Mouse (Mus musculus) hindbrain, embryonic 16.5 days (tissue): ENCODE data around the gene Adig. TPM values are rescaled to one million over a fixed set of nuclear protein-coding genes. Genes with fewer than 3 reads are reported as not detected.

Experiments used
- ATAC-seq: fragments of 200-750 bp; cut with Nextera tagmentation; 2 replicates; pipeline ENCODE4 v1.8.0; 2017; ENCODE audit warnings: moderate TSS enrichment, moderate library complexity
- H3K27ac ChIP-seq: fragments of 300-500 bp; sonication (generic); 2 replicates; pipeline ENCODE4 v1.5.1; 2014; ENCODE audit warnings: low read depth, mild to moderate bottlenecking, control low read depth, low read length, moderate library complexity
- H3K27me3 ChIP-seq: fragments of 300-500 bp; sonication (generic); replicated peaks from 2 replicates; pipeline ENCODE4 v1.6.1; 2014; ENCODE audit warnings: low read length; ENCODE audit not compliant: control insufficient read depth, insufficient read depth
- H3K36me3 ChIP-seq: fragments of 300-500 bp; sonication (generic); 2 replicates; pipeline ENCODE4 v1.6.1; 2014; ENCODE audit warnings: mild to moderate bottlenecking, low read length, moderate library complexity, mixed read lengths; ENCODE audit not compliant: control insufficient read depth, insufficient read depth
- H3K4me1 ChIP-seq: fragments of 300-500 bp; sonication (generic); 2 replicates; pipeline ENCODE4 v1.6.1; 2014; ENCODE audit warnings: low read depth, low read length; ENCODE audit not compliant: control insufficient read depth, insufficient read depth
- H3K4me2 ChIP-seq: fragments of 300-500 bp; sonication (generic); 2 replicates; pipeline ENCODE4 v1.6.1; 2014; ENCODE audit warnings: mild to moderate bottlenecking, low read length, control low read depth, moderate library complexity
- H3K4me3 ChIP-seq: fragments of 300-500 bp; sonication (generic); 2 replicates; pipeline ENCODE4 v1.5.1; 2014; ENCODE audit warnings: mild to moderate bottlenecking, low read length, control low read depth, moderate library complexity
- H3K9ac ChIP-seq: fragments of 300-500 bp; sonication (generic); 2 replicates; pipeline ENCODE4 v1.6.1; 2014; ENCODE audit warnings: low read depth, mild to moderate bottlenecking, control low read depth, low read length, moderate library complexity
- H3K9me3 ChIP-seq: fragments of 300-500 bp; sonication (generic); 2 replicates; pipeline ENCODE4 v1.6.1; 2014; ENCODE audit warnings: mild to moderate bottlenecking, low read length, moderate library complexity; ENCODE audit not compliant: control insufficient read depth
- WGBS: fragments of 180-500 bp; shearing (Covaris S2); extraction: QIAGEN DNeasy Blood & Tissue Kit; methylation state at CpG from one replicate; pipeline ENCODE4 v1.1.7; 2014; 5-methylcytosine and 5-hydroxymethylcytosine counted together
- polyA plus RNA-seq: library from polyadenylated mRNA; unstranded; fragments of >200 nt; fragmentation: Nextera tagmentation; extraction: Ambion mirVana; gene quantifications from 2 replicates; pipeline ENCODE4 v1.2.1, GENCODE M21; 2015

Gene Adig
- polyA plus RNA-seq, 1 experiment from 2014 or later, result not detected

GRCm38 (mm10) chr2:158555252-158555651 is 52.8 kb downstream of the Adig start:
- Histone ChIP-seq H3K4me2 (peak overlapping the region; percentile 61), H3K4me3 (no peak overlapping the region), H3K9ac (peak overlapping the region; percentile 17; the same call in 1 of the 2 replicates)

GRCm38 (mm10) chr2:158555812-158556211 is 53.4 kb downstream of the Adig start:
- WGBS, result 1% methylated on average over 8 of the region's 8 CpGs
- peak overlapping the region; percentile 61 for H3K4me2 ChIP-seq
- peaks cover 4% of the 10 kb centered on the region; the same call in 1 of the 2 replicates for H3K27me3 ChIP-seq
- no peaks in the 10 kb centered on the region for H3K36me3 ChIP-seq
- H3K4me3 ChIP-seq, result peak overlapping the region; percentile 35
- ATAC-seq, result peak; percentile 19; the same call in 1 of the 2 replicates
- peak overlapping the region; percentile 36; the same call in 1 of the 2 replicates for H3K9ac ChIP-seq
- H3K9me3 ChIP-seq, result no peaks in the 10 kb centered on the region
- peaks cover 15% of the 10 kb centered on the region for H3K4me1 ChIP-seq
- H3K27ac ChIP-seq, result peak overlapping the region; percentile 46

More at GRCm38 (mm10) chr2:158555252-158555651, 52.8 kb downstream of the Adig start:
- no peak for ATAC-seq
- Histone ChIP-seq H3K36me3 (no peaks in the 10 kb centered on the region), H3K9me3 (no peaks in the 10 kb centered on the region), H3K27ac (no peak overlapping the region), H3K27me3 (peaks cover 6% of the 10 kb centered on the region; the same call in 1 of the 2 replicates), H3K4me1 (peaks cover 13% of the 10 kb centered on the region)
- WGBS, result 5% methylated on average over 7 of the region's 7 CpGs

- Histone ChIP-seq H3K9ac (peak overlapping the region; percentile 36; the same call in 1 of the 2 replicates), H3K27me3 (peaks cover 2% of the 10 kb centered on the region; the same call in 1 of the 2 replicates), H3K9me3 (no peaks in the 10 kb centered on the region), H3K4me3 (peak overlapping the region; percentile 35), H3K27ac (peak overlapping the region; percentile 46), H3K4me2 (peak overlapping the region; percentile 61), H3K36me3 (no peaks in the 10 kb centered on the region), H3K4me1 (peaks cover 19% of the 10 kb centered on the region)
- peak; percentile 46; the same call in 1 of the 2 replicates for ATAC-seq
- under 1% methylated on average over 20 of the region's 20 CpGs for WGBS
Observed at GRCm38 (mm10) chr2:158556225-158556624, 53.8 kb downstream of the Adig start.

- Histone ChIP-seq H3K36me3 (no peaks in the 10 kb centered on the region), H3K9ac (no peak overlapping the region), H3K4me3 (no peak overlapping the region), H3K4me2 (no peak overlapping the region), H3K27me3 (peaks cover 2% of the 10 kb centered on the region; the same call in 1 of the 2 replicates), H3K27ac (no peak overlapping the region), H3K4me1 (peaks cover 24% of the 10 kb centered on the region), H3K9me3 (no peaks in the 10 kb centered on the region)
- no peak for ATAC-seq
- 5% methylated on average over 5 of the region's 5 CpGs for WGBS
Observed at GRCm38 (mm10) chr2:158556750-158557149, 54.3 kb downstream of the Adig start.

Other genes with a start within 250 kb of the Adig start
- gene Bpi, start 244.5 kb upstream of the Adig start, polyA plus RNA-seq, result not detected in 2 replicates
- gene Lbp, start 196.1 kb upstream of the Adig start, polyA plus RNA-seq, result 6.2 TPM in 2 replicates
- 809 and 814 TPM in 2 replicates for gene Snhg11, start 127.0 kb upstream of the Adig start, polyA plus RNA-seq
- 19.1 and 21.7 TPM in 2 replicates for gene Ralgapb, start 92.8 kb upstream of the Adig start, polyA plus RNA-seq
- gene Arhgap40, start 10.2 kb downstream of the Adig start, polyA plus RNA-seq, result 0.69 and 1.1 TPM in 2 replicates
- 10.4 and 15.0 TPM in 2 replicates for gene Slc32a1, start 108.2 kb downstream of the Adig start, polyA plus RNA-seq
- gene Actr5, start 122.3 kb downstream of the Adig start, polyA plus RNA-seq, result 6.2 and 12.0 TPM in 2 replicates
- 26.4 and 27.2 TPM in 2 replicates for gene Ppp1r16b, start 162.8 kb downstream of the Adig start, polyA plus RNA-seq